Mouse (Mus musculus): Measurements from ENCODE around the gene Psen2. TPM values are rescaled to one million over a fixed set of nuclear protein-coding genes. Genes with fewer than 3 reads are reported as not detected.

The Psen2 gene
- 65.1 TPM for polyA plus RNA-seq (2014; fragmentation: Illumina TruSeq; extraction: RNeasy Lipid Tissue Mini Kit (QIAGEN cat#74804); ENCODE audit: low read depth, low replicate concordance)

GRCm38 (mm10) chr1:180263364-180263997, at the start of gene Psen2:
Gene Psen2 (minus strand): TSS chr1:180263438.

DNA sequence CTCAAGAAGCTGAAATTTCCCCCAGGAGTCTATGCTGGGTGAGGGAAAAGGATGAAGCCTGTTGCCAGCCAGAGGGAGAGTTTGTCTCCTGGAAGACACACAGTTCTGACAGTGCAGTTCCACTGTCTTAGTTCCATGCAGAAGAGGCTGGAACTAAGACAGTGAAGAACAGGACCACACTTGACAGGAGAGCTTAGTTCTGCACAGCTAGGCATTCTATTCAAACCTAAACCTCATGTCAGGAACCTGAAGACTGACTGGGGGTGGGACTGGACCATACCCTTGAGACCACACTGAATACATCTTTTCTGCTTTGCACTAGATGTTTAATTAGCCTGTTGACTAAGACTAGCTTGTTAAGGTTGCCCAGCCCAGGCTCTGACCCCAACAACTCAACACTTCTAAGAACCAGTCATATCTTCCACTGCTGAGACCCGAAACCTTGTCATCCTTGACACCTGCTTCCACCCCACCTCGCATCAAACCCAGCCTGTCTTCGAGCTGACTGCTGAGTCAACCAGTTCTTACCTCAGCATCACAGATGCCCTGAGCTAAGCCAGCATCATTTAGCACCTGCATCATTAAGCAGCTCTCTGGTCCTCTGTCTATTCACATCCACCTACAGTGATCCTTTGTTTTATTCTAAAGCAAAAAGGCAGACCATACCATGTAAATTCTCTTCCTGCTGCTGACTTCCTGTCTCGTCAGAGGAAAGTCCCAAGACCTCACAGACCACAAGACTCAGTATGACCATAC, 64.1 kb downstream of the Psen2 start, which contains the start of gene Coq8a:
Coq8a (minus strand) TSS at position 644 of the 756 bp plus-strand sequence.

Other genes with a start within 250 kb of the Psen2 start
- gene Coq8a, start 63.8 kb downstream of the Psen2 start, polyA plus RNA-seq (2014; fragmentation: Illumina TruSeq; extraction: RNeasy Lipid Tissue Mini Kit (QIAGEN cat#74804); ENCODE audit: low read depth, low replicate concordance), result 97.7 TPM
- gene Itpkb, start 67.0 kb upstream of the Psen2 start, polyA plus RNA-seq (2014; fragmentation: Illumina TruSeq; extraction: RNeasy Lipid Tissue Mini Kit (QIAGEN cat#74804); ENCODE audit: low read depth, low replicate concordance), result 1.8 TPM
- gene Stum, start 220.1 kb upstream of the Psen2 start, polyA plus RNA-seq (2014; fragmentation: Illumina TruSeq; extraction: RNeasy Lipid Tissue Mini Kit (QIAGEN cat#74804); ENCODE audit: low read depth, low replicate concordance), result not detected